Mouse (Mus musculus) neural tube, embryonic 10.5 days (tissue): ENCODE data around the gene Tas2r108.

ENCODE experiments used
- DNase-seq: peaks from one replicate; pipeline ENCODE4 v3.0.0-alpha.2; 2017; ENCODE audit warnings: low spot score; ENCODE audit errors: extremely low spot score

The Tas2r108 gene

DNA sequence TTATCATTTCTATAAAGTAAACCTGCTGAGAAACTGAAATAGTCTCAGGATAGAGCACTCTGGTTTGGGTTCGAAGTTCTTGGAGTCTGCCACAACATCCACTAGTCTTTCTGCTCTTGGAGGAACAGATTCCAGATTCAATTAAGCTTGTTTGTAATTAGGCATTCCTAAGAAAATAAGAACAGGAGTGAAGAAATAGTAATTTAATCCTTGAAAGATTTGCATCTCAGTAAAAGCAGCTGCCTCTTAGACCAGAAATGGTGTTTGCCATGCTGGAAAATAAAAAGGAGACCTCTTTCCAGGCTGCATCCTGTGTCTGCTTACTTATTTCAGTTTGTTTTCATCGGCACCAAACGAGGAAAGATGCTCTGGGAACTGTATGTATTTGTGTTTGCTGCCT lies at the start of gene Tas2r108:
Gene Tas2r108 (plus strand): TSS at position 301 of the 400 bp plus-strand sequence.
- DNase-seq: no peak

DNA sequence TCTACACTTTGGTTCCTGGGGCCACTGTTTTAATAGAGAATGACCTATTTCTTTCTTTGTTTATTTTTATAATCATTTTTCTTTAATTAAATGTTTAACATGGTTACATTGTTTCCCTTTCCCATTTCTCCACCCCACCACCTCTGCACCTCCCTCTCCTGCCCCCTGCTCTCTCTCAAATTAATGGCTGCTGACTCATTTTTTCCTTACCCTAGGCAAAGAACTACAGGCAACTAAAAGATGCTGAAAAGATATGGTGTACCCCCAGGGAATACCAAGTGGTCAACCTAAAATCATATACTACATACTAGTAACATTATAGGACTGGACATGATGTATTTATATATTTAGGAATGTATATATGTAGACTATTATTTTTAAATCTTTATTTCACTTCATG lies 44.7 kb upstream of the Tas2r108 start:
- DNase-seq: no peak

DNA sequence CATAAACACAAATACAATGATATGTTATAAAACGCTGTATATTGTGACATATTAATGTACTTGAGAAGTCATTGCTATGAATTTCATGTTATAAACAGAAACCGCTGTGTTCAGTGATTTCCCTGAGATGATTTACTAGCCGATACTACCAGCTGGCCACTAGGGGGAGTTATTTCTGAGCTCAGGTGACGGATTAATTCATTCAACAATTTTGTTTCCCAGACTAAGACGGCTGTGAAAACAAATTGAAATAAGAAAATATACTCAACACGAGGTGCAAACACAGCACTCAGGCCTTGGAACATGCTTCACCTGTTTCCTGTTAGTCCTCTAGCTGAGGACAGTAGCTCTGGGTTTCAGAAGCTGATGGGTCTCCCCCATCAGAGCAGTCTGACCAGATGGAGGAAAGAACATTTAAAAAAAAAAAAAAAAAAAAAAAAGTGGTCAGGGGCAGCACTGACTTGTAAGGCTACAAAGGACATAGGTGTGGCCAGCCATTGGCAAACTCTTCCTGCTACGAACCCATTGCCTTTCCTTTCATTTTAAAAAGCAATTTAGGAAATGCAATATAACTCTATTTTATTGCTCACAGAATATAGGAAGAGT lies 38.8 kb upstream of the Tas2r108 start:
- peak; percentile 23 for DNase-seq

DNA sequence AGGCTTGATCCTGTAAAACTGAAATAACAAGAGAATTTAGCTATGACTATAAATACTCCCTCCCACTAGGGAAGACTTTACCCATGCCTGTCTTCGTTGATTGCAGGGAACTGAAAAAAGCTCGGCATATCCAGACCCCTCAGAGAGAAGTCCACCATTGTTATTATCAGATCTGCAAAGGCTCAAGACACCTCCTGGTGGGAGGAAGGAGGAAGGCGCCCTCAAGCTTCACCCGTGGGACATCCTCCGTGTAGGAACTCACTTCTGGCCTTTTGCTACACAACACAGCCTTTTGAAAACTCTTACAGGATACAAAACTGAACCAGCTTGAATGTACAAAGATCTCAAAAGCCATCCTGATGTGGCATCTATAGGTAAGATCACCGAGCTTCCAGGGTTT lies 27.6 kb upstream of the Tas2r108 start:
- DNase-seq: no peak

DNA sequence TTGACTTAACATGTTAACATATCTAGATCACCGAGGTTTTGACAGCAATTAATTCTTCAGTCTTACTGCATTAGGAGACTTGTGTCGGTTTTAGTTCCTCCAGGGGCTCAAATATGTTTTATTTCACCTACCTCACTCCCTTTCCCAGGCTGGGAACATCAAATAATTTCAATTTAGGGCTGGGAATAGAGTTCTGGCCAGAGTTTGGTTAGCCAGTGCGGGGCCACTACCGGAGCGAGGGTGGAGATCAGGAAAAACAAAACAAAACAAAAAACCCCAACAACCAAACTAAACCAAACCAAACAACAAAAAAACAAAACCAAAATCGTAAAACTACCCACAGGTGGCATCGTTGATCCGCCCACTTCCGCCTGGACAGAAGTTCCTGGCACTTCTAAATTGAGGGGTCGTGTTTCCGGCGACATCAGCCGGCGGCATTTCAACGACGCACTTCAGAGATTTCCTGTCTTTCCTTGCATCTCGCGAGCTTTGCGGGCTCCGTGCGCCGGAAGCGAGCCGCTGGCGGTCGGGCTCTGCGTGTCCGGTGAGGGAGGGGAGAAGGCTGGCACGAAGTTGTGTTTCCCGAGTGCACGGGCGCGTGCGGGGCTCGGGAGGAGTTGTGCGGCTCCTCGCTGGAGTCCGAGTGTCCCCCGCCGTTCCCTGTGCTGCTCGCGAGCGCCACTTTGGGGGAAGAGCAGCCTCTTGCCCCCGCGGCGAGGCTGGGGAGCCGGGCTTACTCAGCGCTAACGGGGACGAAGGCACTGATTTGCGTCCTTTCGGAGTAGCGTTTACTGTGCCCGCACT lies 22.2 kb upstream of the Tas2r108 start, which contains the start of gene Ssbp1:
Gene Ssbp1 (plus strand): TSS at position 437 of the 804 bp plus-strand sequence.
- peak; percentile 95 for DNase-seq

DNA sequence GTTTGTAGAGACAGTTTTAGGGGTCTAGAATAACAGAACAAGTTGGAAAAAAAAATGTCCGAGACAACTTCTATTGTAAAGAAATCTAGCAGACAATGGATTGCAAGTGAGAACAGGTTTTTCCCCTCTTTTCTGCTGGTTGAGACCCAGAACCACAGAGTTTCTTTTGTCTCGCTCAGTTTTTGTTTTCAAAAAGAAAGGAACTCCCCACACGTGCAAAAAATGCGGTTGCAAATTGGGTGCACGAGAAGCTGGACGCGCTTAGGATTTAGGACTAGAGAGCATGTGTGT lies 21.7 kb upstream of the Tas2r108 start:
- DNase-seq: no peak

DNA sequence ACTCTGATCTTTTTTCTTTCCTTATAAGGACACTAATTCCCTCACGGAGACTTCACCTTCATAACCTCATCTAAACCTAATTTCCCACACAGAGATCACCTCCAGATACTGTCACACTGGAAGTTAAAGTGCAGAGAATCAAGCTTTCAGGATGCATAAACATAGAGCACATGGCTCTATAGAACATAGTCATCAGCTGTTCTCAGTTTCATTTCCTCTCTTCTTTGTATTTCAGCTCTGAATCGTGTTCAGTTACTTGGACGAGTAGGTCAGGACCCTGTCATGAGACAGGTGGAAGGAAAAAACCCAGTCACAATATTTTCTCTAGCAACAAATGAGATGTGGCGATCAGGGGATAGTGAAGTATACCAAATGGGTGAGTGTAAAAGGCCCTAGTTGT lies 17.2 kb upstream of the Tas2r108 start:
- DNase-seq: no peak

DNA sequence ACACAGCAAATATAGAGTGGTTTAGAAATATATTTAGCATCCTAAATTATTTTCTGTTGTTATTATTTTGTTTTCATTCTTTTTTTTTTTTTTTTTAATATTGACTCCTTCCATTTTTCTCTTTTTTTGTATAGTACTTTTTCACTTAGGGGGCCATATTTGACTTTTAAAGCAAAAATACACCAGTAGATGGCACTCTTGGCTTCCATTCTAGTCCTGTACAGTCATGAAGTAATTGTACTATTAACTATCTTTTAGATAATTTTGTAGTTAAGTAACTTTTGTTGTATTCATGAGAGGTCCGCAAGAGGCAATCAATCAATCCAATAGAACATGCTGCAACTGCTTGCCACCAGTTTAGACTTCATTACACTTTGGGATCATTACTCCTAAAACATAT lies 13.6 kb upstream of the Tas2r108 start:
- no peak for DNase-seq

DNA sequence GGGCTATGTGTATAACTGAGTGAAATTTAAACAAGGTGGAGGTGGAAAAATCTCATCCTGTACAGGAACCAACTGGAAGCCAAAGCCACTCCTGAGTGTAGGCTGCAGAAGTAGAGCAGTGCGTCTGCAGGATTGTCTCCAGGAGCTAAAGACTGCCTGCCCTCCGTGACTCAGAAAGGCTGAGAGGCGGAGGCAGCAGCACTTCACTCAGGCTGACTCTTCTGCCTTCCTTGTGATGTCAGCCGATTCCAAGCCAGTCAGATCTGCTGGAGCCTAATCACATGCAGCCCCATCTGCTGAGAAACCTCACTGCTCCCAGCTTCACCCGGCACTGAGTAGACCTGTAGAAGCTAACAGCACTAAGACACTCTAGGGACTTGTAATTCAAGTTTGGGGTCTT lies 11.0 kb upstream of the Tas2r108 start:
- no peak for DNase-seq

DNA sequence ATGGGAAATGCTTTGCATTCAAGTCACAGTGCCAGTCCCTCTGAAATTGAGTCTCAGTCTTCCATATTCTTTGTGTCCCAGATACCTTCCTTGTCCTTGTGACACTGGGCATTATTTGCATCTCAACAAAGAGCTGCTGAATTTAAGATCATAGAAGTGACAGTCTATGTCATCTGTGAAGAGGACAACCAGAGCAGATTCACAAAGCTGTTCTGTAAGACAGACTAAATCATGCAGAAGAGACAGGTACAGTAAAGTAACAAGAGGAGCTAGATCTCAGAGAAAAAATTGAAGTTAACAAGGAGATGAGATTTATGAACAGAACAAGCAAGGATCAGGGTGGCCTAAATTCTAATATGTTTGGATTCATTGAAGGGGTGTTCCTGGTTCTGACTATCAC lies 2.4 kb upstream of the Tas2r108 start, which contains the start of gene Tas2r137:
Gene Tas2r137 (plus strand): TSS at position 301 of the 400 bp plus-strand sequence.
- no peak for DNase-seq

DNA sequence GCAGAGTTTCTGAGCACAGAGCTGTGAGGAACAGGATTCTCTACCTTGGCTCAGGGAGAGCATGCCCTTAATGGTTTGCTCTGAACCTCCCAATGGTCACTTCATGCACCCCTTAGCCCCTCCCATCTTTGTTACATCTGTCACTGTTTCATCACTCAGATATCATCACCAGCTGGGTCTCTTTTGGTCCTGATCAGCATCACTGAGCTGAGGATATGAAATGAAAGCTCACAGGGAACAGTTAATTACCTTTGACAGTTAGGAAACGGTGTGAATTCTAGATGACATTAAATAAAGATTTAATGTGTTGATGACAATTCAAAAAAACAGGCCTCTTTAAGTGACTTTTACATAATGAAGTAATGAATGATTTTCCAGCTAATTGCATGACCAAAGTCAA lies 26.1 kb downstream of the Tas2r108 start, which contains the start of gene Prss37:
Gene Prss37 (minus strand): TSS at position 101 of the 400 bp plus-strand sequence.
- no peak for DNase-seq
